Mouse (Mus musculus): ENCODE measurements around the gene Syt16.

GRCm38 (mm10) chr12:73982533-73982932 lies 14.9 kb upstream of the Syt16 start:
- TF ChIP-seq HCFC1 (IDR thresholded peaks at IDR 0.05; ENCODE audit: borderline replicate concordance, insufficient read depth, low read length) (no peak), MAFK (IDR thresholded peaks at IDR 0.05; ENCODE audit: insufficient read depth, low read depth, low read length) (no peak)
